Mouse (Mus musculus) stomach, postnatal 0 days (tissue): ENCODE data around the gene Gm10277.

Source experiments
- CTCF ChIP-seq: IDR thresholded peaks from 2 replicates; pipeline ENCODE4 v1.5.1; 2016; ENCODE audit warnings: antibody characterized with exemption, low read depth, mild to moderate bottlenecking, moderate library complexity
- EP300 ChIP-seq: optimal IDR thresholded peaks from 2 replicates; pipeline ENCODE3; 2016; ENCODE audit warnings: antibody characterized with exemption

- TF ChIP-seq CTCF (no peak), EP300 (no peak)
These were observed 40.9 kb downstream of the Gm10277 start for GRCm38 (mm10) chr11:77746652-77747051.
